Mouse (Mus musculus) cerebellum, adult (tissue): Measurements from ENCODE around the gene Rspo1.

Source experiments
- ATAC-seq: cut with Nextera tagmentation; 2 replicates; pipeline ENCODE4 v1.9.2; 2017; ENCODE audit warnings: mild to moderate bottlenecking, moderate library complexity, mixed read lengths; ENCODE audit not compliant: insufficient number of reproducible peaks, low FRiP score, low TSS enrichment

Rspo1 gene

GRCm38 (mm10) chr4:125017431-125017830 lies 31.2 kb downstream of the Rspo1 start:
- no peak for ATAC-seq

DNA sequence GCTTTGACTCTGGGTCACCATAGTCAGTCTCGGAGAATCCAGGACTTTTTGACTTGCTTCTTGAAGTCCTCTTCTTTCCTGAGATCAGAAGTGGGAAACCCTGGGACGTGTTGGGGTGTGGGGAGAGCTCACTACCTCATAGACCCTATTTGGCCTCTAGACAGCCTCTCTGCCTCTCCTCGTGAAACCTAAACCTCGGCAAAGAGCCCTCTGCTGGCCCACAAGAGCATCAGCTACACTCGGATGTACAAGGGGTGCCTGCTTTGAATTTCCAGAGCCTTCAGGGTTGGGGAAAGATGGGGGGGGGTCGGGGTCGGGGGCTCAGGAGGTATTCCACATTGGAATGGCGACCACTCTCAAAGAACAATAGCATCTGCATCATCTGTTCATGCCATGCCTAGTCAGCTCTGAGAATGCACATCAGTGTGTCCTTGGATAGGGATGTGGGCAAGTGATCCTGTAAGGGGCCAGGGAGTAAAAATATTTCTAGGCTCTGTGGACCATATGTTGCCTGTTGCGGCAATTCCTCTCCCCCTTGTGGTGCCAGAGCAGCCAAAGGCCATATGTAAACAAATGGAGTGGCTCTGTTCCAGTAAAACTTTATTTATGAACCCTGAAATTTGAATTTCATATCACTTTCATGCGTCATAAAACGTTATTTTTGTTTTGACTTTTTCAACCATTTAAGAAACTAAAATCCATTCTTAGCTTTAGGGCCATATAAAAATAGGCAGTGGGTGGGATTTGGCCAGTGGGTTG lies 34.7 kb downstream of the Rspo1 start:
- ATAC-seq = no peak

- ATAC-seq = peak; percentile 98
Measured at GRCm38 (mm10) chr4:125029891-125030614, 43.8 kb downstream of the Rspo1 start.

DNA sequence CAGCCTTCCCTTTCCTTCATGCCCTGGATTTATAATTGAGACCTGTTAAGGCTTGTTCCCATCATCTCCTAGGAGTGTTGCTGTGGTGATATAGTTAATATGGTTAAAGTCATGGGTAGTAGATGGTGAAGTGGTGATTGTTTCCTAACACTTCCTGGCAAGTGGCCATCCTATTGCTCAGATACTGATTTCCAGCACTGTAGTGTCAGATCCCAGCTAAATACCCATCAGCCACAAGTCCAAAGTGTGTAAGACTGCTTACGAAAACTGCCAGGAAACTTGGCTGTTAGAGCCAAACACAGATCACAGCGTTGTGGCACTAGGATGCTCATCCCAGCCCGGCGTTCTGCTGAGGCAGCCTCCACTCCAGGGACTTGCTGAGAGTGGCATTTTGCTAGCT lies 48.1 kb downstream of the Rspo1 start:
- ATAC-seq = no peak

DNA sequence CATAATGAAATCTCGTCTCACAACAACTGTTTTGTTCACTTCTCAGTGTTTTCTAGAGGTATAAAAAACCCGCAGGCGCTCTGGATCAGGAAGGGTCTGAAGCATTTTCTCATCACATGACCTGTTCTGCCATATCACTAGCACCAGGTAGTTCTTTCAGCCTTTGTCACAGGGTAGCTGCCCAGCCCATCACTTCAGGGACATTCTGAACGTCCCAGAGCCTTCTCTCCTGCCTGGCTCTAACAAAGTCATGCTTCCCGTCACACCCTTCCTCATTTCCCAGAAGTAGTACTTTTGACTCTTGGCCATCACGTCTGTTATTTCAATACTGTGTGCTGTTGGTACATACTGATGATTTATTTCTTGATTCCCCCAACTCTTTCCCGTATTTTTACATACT lies 58.2 kb downstream of the Rspo1 start:
- ATAC-seq = no peak

DNA sequence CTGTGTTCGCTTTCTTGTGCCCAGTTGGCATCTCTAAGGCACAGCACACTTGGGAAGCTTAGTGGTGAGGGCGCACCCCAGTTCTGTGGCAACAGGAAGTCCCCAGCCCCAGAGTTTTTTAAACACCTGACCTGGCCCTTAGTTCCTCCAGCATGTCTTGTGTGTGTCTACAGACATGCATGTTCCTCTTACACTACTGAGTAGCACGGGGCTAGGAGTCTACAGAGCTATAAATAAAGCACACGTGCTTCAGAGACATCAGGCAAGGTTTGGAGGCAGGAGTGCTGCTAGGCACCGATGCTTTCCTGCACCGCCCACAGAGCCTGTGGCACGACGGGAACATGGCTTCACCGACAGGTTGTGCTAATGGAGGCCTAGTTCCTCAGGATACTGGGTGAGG lies 69.2 kb downstream of the Rspo1 start:
- no peak for ATAC-seq

- ATAC-seq = no peak
Measured at GRCm38 (mm10) chr4:125056476-125056875, 70.2 kb downstream of the Rspo1 start.

GRCm38 (mm10) chr4:125057273-125057672 lies 71.0 kb downstream of the Rspo1 start:
- ATAC-seq = no peak

DNA sequence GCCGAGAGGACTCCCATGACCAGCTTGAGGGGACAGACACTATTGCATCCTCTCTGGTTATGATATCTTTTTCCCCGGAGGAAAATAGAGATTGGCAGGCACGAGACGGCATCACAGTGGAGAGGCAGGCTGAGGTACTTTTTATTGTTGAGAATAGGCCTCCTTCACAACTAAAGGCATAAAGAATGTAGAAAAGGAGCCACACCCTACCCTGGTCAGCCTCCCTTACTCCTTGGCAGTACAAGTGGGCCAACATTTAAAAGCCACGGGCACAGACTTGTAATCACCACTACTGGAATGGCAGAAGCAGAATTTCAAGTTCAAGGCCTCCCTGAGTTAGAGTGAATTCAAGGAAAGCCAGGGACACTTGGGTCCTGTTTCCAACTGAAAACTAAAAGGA lies 71.8 kb downstream of the Rspo1 start:
- no peak for ATAC-seq
